Mouse (Mus musculus) testis, adult 2 months (tissue): ENCODE measurements around the gene Casq1.

Source experiments
- CTCF ChIP-seq: fragments of 200-500 bp; IDR thresholded peaks from 2 replicates; pipeline ENCODE4 v1.5.1; 2012; ENCODE audit warnings: low read depth, mild to moderate bottlenecking, inconsistent platforms, low read length, moderate library complexity; ENCODE audit not compliant: control insufficient read depth, insufficient read depth, insufficient replicate concordance
- POLR2A ChIP-seq: fragments of 200-500 bp; IDR thresholded peaks from 2 replicates; pipeline ENCODE4 v1.6.1; 2012; ENCODE audit warnings: low read depth, mild to moderate bottlenecking, inconsistent platforms, low read length, moderate library complexity; ENCODE audit not compliant: control insufficient read depth

DNA sequence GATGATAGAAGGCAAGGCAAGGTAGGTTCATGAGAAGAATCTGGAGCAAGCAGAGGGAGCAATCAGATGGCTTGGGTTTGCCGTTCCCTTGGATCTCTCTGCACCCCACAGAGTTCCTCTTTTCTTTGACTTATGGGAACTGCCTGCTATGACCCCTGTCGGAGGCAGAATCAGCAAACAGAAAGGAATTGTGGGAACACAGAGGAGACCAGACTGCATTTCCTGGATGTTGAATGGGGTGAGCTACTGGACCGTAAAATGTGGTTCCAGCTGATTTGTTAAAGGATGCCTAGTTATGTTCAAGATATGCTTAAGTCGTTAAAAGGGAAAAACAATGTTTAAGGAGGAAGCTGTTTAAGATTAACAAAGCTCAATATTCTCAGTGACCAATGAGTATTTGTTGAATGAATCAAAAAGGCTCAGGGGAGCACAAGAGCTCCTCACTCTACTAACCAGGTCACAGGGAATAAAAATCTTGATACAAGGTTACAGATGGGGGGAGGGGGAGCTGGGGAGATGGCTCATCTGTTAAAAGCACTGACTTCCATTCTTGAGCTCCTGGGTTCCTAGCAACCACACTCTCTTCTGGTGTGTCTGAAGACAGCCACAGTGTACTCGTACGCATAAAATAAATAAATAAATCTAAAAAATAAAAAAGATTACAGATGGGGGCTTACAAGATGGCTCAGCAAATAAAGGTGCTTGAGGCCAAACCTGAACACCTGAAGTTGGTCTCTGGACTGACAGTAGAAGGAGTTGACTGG is 21.5 kb upstream of the Casq1 start:
- no peak for TF ChIP-seq CTCF
- no peak for TF ChIP-seq POLR2A
